Comparison of ENCODE assay signal across 13 mouse cellular contexts in the genomic region with DNA sequence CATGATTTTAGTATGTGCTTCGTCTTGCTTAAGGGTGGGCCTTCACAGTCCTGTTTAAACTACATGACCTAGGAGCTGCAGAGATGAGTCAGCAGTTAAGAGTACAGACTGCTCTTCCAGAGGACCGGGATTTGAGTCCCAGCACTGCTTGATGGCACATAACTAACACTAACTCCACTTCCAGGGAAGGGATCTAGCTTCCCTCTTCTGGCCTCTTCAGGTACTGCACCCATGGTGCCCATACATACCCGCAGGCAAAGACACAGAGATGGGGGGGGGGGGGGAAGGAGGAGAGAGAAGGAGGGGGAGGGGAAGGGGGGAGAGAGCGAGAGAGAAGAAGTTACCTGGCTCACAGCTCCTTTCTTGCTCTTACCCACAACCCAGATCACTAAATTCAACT.
A peak's percentile ranks its signal among the peaks of the same experiment; 100 is the strongest.
DNase-seq lines count a peak whose midpoint lies in the region; ATAC-seq and TF ChIP-seq lines count a peak whose summit lies in the region.
"Had no signal": no experiment of that assay in that cellular context is flagged by ENCODE, and none has a peak within 500 bp of the region (broad histone marks: within the 10 kb centered on the region; RNA-seq: fewer than 3 reads in every experiment).

No protein-coding gene starts in this region.

- no peaks in the 10 kb centered on the region for H3K27me3 ChIP-seq in forebrain, embryonic 12.5 days
- no peaks in the 10 kb centered on the region for H3K27me3 ChIP-seq in forebrain, embryonic 11.5 days (ENCODE audit: control insufficient read depth, insufficient read depth, low read length)
- no peaks in the 10 kb centered on the region for H3K27me3 ChIP-seq in liver, postnatal 0 days (ENCODE audit: insufficient read depth, low read length)
- H3K27me3 ChIP-seq in liver, embryonic 11.5 days (replicated peaks; ENCODE audit: control insufficient read depth, insufficient read depth, low read length) = no peaks in the 10 kb centered on the region
- no peaks in the 10 kb centered on the region for H3K27me3 ChIP-seq in CH12.LX (replicated peaks)
- no peaks in the 10 kb centered on the region for H3K27me3 ChIP-seq in hindbrain, postnatal 0 days (ENCODE audit: insufficient read depth, low read length)
- no peaks in the 10 kb centered on the region for H3K27me3 ChIP-seq in limb, embryonic 10.5 days (ENCODE audit: low read depth, poor library complexity, severe bottlenecking)

- TF ChIP-seq CTCF in liver, postnatal 0 days (IDR thresholded peaks at IDR 0.05; ENCODE audit: low read depth) = peak; percentile 34; the same call in 1 of the 2 replicates
- TF ChIP-seq CTCF in CH12.LX (conservative IDR thresholded peaks at IDR 0.05 in 1 of 2, IDR thresholded peaks at IDR 0.05 in 1 of 2; ENCODE audit: low read depth in 2 of 2, low read length in 2 of 2) = no peak; a peak in 1 of 4 replicates
- TF ChIP-seq CTCF in hindbrain, postnatal 0 days (IDR thresholded peaks at IDR 0.05; ENCODE audit: low read depth) = peak; percentile 30; the same call in 1 of the 2 replicates

- peaks cover 36% of the 10 kb centered on the region for H3K4me1 ChIP-seq in forebrain, embryonic 12.5 days
- H3K4me1 ChIP-seq in forebrain, embryonic 11.5 days (replicated peaks; ENCODE audit: control insufficient read depth, insufficient read depth, low read length) = peaks cover 15% of the 10 kb centered on the region
- peaks cover 9% of the 10 kb centered on the region for H3K4me1 ChIP-seq in liver, postnatal 0 days (ENCODE audit: insufficient read depth)
- H3K4me1 ChIP-seq in liver, embryonic 11.5 days (replicated peaks; ENCODE audit: control insufficient read depth, insufficient read depth, low read length) = no peaks in the 10 kb centered on the region
- H3K4me1 ChIP-seq in CH12.LX (ENCODE audit: control insufficient read depth in 1 of 2, insufficient read depth in 2 of 2) = peaks cover under 1 to 7% of the 10 kb centered on the region in 2 experiments; a peak in 2 of 4 replicates
- H3K4me1 ChIP-seq in hindbrain, postnatal 0 days (ENCODE audit: insufficient read depth, low read length) = peaks cover 16% of the 10 kb centered on the region; the same call in 1 of the 2 replicates
- peaks cover 31% of the 10 kb centered on the region for H3K4me1 ChIP-seq in limb, embryonic 10.5 days

- dilution Hi-C loops in CH12.LX (cut with MboI; ENCODE audit: extremely low pct_ligation_motif_present, extremely low pct_unique_long_range_greater_than_20kb, low sequenced_read_pairs) = no loop called here

- TF ChIP-seq POLR2A in CH12.LX (IDR thresholded peaks at IDR 0.05; ENCODE audit: low read depth, low read length) = no peak

- H3K9ac ChIP-seq in forebrain, embryonic 12.5 days = no peak overlapping the region
- no peak overlapping the region for H3K9ac ChIP-seq in forebrain, embryonic 11.5 days (ENCODE audit: low read length)
- no peak overlapping the region for H3K9ac ChIP-seq in liver, postnatal 0 days (replicated peaks)
- H3K9ac ChIP-seq in liver, embryonic 11.5 days (ENCODE audit: low read depth, low read length) = no peak overlapping the region
- H3K9ac ChIP-seq in CH12.LX (ENCODE audit: insufficient read depth, low read depth) = no peak overlapping the region
- no peak overlapping the region for H3K9ac ChIP-seq in hindbrain, postnatal 0 days (replicated peaks; ENCODE audit: low read length)

- H3K9me3 ChIP-seq in forebrain, embryonic 12.5 days = no peaks in the 10 kb centered on the region
- no peaks in the 10 kb centered on the region for H3K9me3 ChIP-seq in forebrain, embryonic 11.5 days (ENCODE audit: control insufficient read depth, low read length)
- no peaks in the 10 kb centered on the region for H3K9me3 ChIP-seq in liver, postnatal 0 days (ENCODE audit: low read length)
- H3K9me3 ChIP-seq in liver, embryonic 11.5 days (ENCODE audit: control insufficient read depth, low read length) = no peaks in the 10 kb centered on the region
- H3K9me3 ChIP-seq in CH12.LX (replicated peaks; ENCODE audit: low read length) = peaks cover 3% of the 10 kb centered on the region
- no peaks in the 10 kb centered on the region for H3K9me3 ChIP-seq in hindbrain, postnatal 0 days (ENCODE audit: low read length)
- no peaks in the 10 kb centered on the region for H3K9me3 ChIP-seq in limb, embryonic 10.5 days (replicated peaks)

- H3K4me3 ChIP-seq in forebrain, embryonic 12.5 days (replicated peaks) = no peak overlapping the region
- no peak overlapping the region for H3K4me3 ChIP-seq in forebrain, embryonic 11.5 days (ENCODE audit: low read depth, low read length)
- no peak overlapping the region for H3K4me3 ChIP-seq in liver, postnatal 0 days (ENCODE audit: low read depth, low read length)
- H3K4me3 ChIP-seq in liver, embryonic 11.5 days (ENCODE audit: low read depth, low read length) = no peak overlapping the region
- no peak overlapping the region for H3K4me3 ChIP-seq in CH12.LX (replicated peaks in 1 of 3; ENCODE audit: low read depth in 2 of 3, low read length in 2 of 3, poor library complexity in 1 of 3)
- no peak overlapping the region for H3K4me3 ChIP-seq in hindbrain, postnatal 0 days (ENCODE audit: low read length)
- H3K4me3 ChIP-seq in limb, embryonic 10.5 days = no peak overlapping the region

- in situ Hi-C loops in CH12.LX (cut with MboI; ENCODE audit: low pct_ligation_motif_present, low pct_unique_long_range_greater_than_20kb, low sequenced_read_pairs) = no loop called here

- H3K27ac ChIP-seq in forebrain, embryonic 12.5 days = 0 out of 2 replicates have a peak overlapping the region, but pooled peaks have one; percentile 82
- H3K27ac ChIP-seq in forebrain, embryonic 11.5 days (ENCODE audit: low read depth, low read length) = no peak overlapping the region
- H3K27ac ChIP-seq in liver, postnatal 0 days (ENCODE audit: low read depth) = no peak overlapping the region
- no peak overlapping the region for H3K27ac ChIP-seq in liver, embryonic 11.5 days (ENCODE audit: low read depth, low read length)
- H3K27ac ChIP-seq in CH12.LX (ENCODE audit: insufficient read depth, low read depth) = no peak overlapping the region
- H3K27ac ChIP-seq in hindbrain, postnatal 0 days = no peak overlapping the region
- no peak overlapping the region for H3K27ac ChIP-seq in limb, embryonic 10.5 days

- H3K79me2 ChIP-seq in CH12.LX (replicated peaks; ENCODE audit: control insufficient read depth, extremely low read depth, insufficient read depth, poor library complexity, severe bottlenecking) = no peaks in the 10 kb centered on the region

- peak; percentile 1 for TF ChIP-seq RAD21 in CH12.LX (IDR thresholded peaks at IDR 0.05; ENCODE audit: low read depth, low read length)

- H3K36me3 ChIP-seq in forebrain, embryonic 12.5 days (replicated peaks) = no peaks in the 10 kb centered on the region
- H3K36me3 ChIP-seq in forebrain, embryonic 11.5 days (ENCODE audit: control insufficient read depth, insufficient read depth, low read length) = no peaks in the 10 kb centered on the region
- H3K36me3 ChIP-seq in liver, postnatal 0 days (replicated peaks; ENCODE audit: insufficient read depth, low read length) = no peaks in the 10 kb centered on the region
- H3K36me3 ChIP-seq in liver, embryonic 11.5 days (ENCODE audit: control insufficient read depth, insufficient read depth, low read length) = no peaks in the 10 kb centered on the region
- H3K36me3 ChIP-seq in CH12.LX (replicated peaks in 1 of 2; ENCODE audit: control insufficient read depth in 1 of 2, insufficient read depth in 1 of 2, low read length in 1 of 2) = no peaks in the 10 kb centered on the region
- H3K36me3 ChIP-seq in hindbrain, postnatal 0 days (ENCODE audit: insufficient read depth, low read length) = no peaks in the 10 kb centered on the region
- no peaks in the 10 kb centered on the region for H3K36me3 ChIP-seq in limb, embryonic 10.5 days

- 90% methylated on average over 3 of the region's 4 CpGs for WGBS in forebrain, embryonic 12.5 days
- WGBS in forebrain, embryonic 11.5 days = 93% methylated on average over 4 of the region's 4 CpGs
- WGBS in liver, postnatal 0 days (ENCODE audit: insufficient replicate concordance) = 82% methylated on average over 4 of the region's 4 CpGs
- WGBS in liver, embryonic 11.5 days = 84% methylated on average over 4 of the region's 4 CpGs
- 92% methylated on average over 4 of the region's 4 CpGs for WGBS in hindbrain, postnatal 0 days
- 90% methylated on average over 4 of the region's 4 CpGs for WGBS in limb, embryonic 10.5 days

- no peak for ATAC-seq in forebrain, embryonic 12.5 days (ENCODE audit: low FRiP score)
- no peak for ATAC-seq in forebrain, embryonic 11.5 days (replicated peaks; ENCODE audit: low FRiP score)
- no peak for ATAC-seq in liver, postnatal 0 days
- no peak for ATAC-seq in liver, embryonic 11.5 days (replicated peaks; ENCODE audit: low FRiP score)
- no peak for ATAC-seq in hindbrain, postnatal 0 days

- H3K4me2 ChIP-seq in forebrain, embryonic 12.5 days = no peak overlapping the region
- H3K4me2 ChIP-seq in forebrain, embryonic 11.5 days (ENCODE audit: low read depth, low read length, severe bottlenecking) = no peak overlapping the region
- no peak overlapping the region for H3K4me2 ChIP-seq in liver, postnatal 0 days (ENCODE audit: low read depth, low read length)
- H3K4me2 ChIP-seq in liver, embryonic 11.5 days = no peak overlapping the region
- H3K4me2 ChIP-seq in CH12.LX (ENCODE audit: insufficient read depth, low read depth, poor library complexity, severe bottlenecking) = no peak overlapping the region
- H3K4me2 ChIP-seq in hindbrain, postnatal 0 days (ENCODE audit: low read depth, low read length) = no peak overlapping the region

- TF ChIP-seq EP300 in liver, postnatal 0 days (IDR thresholded peaks at IDR 0.05; ENCODE audit: low read depth) = no peak
- TF ChIP-seq EP300 in CH12.LX (IDR thresholded peaks at IDR 0.05; ENCODE audit: low read length) = no peak

- DNase-seq in forebrain, embryonic 11.5 days (ENCODE audit: low spot score) = no peak
- DNase-seq in liver, postnatal 0 days = no peak
- DNase-seq in liver, embryonic 11.5 days (ENCODE audit: low spot score) = no peak
- DNase-seq in CH12.LX (ENCODE audit: extremely low read depth) = peak; percentile 3
- DNase-seq in hindbrain, postnatal 0 days (ENCODE audit: low spot score) = no peak
- DNase-seq in limb, embryonic 10.5 days (ENCODE audit: low spot score) = no peak
- DNase-seq in T-cell, adult 2 months (ENCODE audit: low spot score) = no peak
- DNase-seq: B cell, adult 2 months; cerebellum, adult 9-11 months; kidney, adult 18-20 months; layer of hippocampus, adult 9-11 months; left cerebral cortex, postnatal 4 days had no signal

TF ChIP-seq in CH12.LX, 34 proteins besides CTCF, POLR2A, EP300 and RAD21:
- TF ChIP-seq NELFE (IDR thresholded peaks at IDR 0.05; ENCODE audit: low read depth, low read length) = no peak
TF ChIP-seq in CH12.LX: peak in this region for 0.

Comparison
In these comparisons a context has a peak if more than half of its experiments do, and no peak if none do; other contexts are left out.
1. CTCF ChIP-seq: peak in liver, postnatal 0 days (single experiment) and hindbrain, postnatal 0 days (single experiment); none in CH12.LX (0 of 2).